Mouse (Mus musculus) C2C12 (cell line): ENCODE results near the gene Zc3h7b.

Experiments
- CEBPB ChIP-seq: IDR thresholded peaks from one replicate; pipeline ENCODE4 v1.6.1; 2011; ENCODE audit warnings: low read depth, mild to moderate bottlenecking, control low read depth, moderate library complexity
- CTCF ChIP-seq: IDR thresholded peaks from one replicate; pipeline ENCODE4 v1.5.1; 2011; ENCODE audit not compliant: control insufficient read depth, insufficient read depth, insufficient read length
- MYOG ChIP-seq: IDR thresholded peaks from one replicate; pipeline ENCODE4 v1.6.1; 2011; ENCODE audit not compliant: control insufficient read depth, insufficient read length; ENCODE audit errors: extremely low read depth
- USF1 ChIP-seq: IDR thresholded peaks from one replicate; pipeline ENCODE4 v1.6.1; 2011; ENCODE audit warnings: low read depth, mild to moderate bottlenecking, control low read depth, moderate library complexity

- TF ChIP-seq CTCF: no peak
- no peak for TF ChIP-seq MYOG
- TF ChIP-seq CEBPB: no peak
- TF ChIP-seq USF1: no peak
Observed at GRCm38 (mm10) chr15:81759542-81759941, 14.7 kb downstream of the Zc3h7b start.
